Mouse (Mus musculus) heart, postnatal 0 days (tissue): ENCODE data around the gene Rangrf. TPM values are rescaled to one million over a fixed set of nuclear protein-coding genes. Genes with fewer than 3 reads are reported as not detected.
"Not testable (repeated sequence)": the region's sequence is repeated elsewhere in the genome, so short reads cannot be mapped to it uniquely, and the experiment has no call there.

Source experiments
- ATAC-seq: fragments of 200-750 bp; cut with Nextera tagmentation; 2 replicates; pipeline ENCODE4 v1.8.0; 2017; ENCODE audit warnings: low read depth, moderate number of reproducible peaks, moderate library complexity; ENCODE audit not compliant: insufficient read depth
- DNase-seq: peaks from one replicate; pipeline ENCODE4 v3.0.0-alpha.2; 2016; ENCODE audit warnings: low spot score
- H3K27ac ChIP-seq: fragments of 300-500 bp; sonication (generic); 2 replicates; pipeline ENCODE4 v1.5.1; 2014; ENCODE audit warnings: low read depth, mild to moderate bottlenecking
- H3K27me3 ChIP-seq: fragments of 300-500 bp; sonication (generic); 2 replicates; pipeline ENCODE4 v1.6.1; 2014; ENCODE audit warnings: low read length, mixed read lengths; ENCODE audit not compliant: control insufficient read depth, insufficient read depth
- H3K36me3 ChIP-seq: fragments of 300-500 bp; sonication (generic); replicated peaks from 2 replicates; pipeline ENCODE4 v1.6.1; 2014; ENCODE audit warnings: low read length, mixed read lengths; ENCODE audit not compliant: control insufficient read depth, insufficient read depth
- H3K4me1 ChIP-seq: fragments of 300-500 bp; sonication (generic); 2 replicates; pipeline ENCODE4 v1.6.1; 2014; ENCODE audit warnings: antibody characterized with exemption; ENCODE audit not compliant: control insufficient read depth, insufficient read depth
- H3K4me2 ChIP-seq: fragments of 300-500 bp; sonication (generic); 2 replicates; pipeline ENCODE4 v1.6.1; 2014; ENCODE audit warnings: low read depth, mild to moderate bottlenecking, low read length, moderate library complexity
- H3K4me3 ChIP-seq: fragments of 300-500 bp; sonication (generic); 2 replicates; pipeline ENCODE4 v1.5.1; 2014; ENCODE audit warnings: low read depth, low read length
- H3K9ac ChIP-seq: fragments of 300-500 bp; sonication (generic); replicated peaks from 2 replicates; pipeline ENCODE4 v1.6.1; 2014; ENCODE audit warnings: low read depth, low read length, mixed read lengths
- H3K9me3 ChIP-seq: fragments of 300-500 bp; sonication (generic); replicated peaks from 2 replicates; pipeline ENCODE4 v1.6.1; 2016; ENCODE audit warnings: low read length; ENCODE audit not compliant: control insufficient read depth
- CTCF ChIP-seq: IDR thresholded peaks from 2 replicates; pipeline ENCODE4 v1.5.1; 2016; ENCODE audit warnings: antibody characterized with exemption, control low read depth, low read depth
- EP300 ChIP-seq: IDR thresholded peaks from 2 replicates; pipeline ENCODE4 v1.6.1; 2016; ENCODE audit warnings: antibody characterized with exemption, low read depth
- WGBS: fragments of 180-500 bp; shearing (Covaris S2); extraction: QIAGEN DNeasy Blood & Tissue Kit; methylation state at CpG from one replicate; pipeline ENCODE4 v1.1.7; 2014; 5-methylcytosine and 5-hydroxymethylcytosine counted together
- polyA plus RNA-seq: library from polyadenylated mRNA; unstranded; fragments of >200 nt; fragmentation: Nextera tagmentation; extraction: Ambion mirVana; gene quantifications from 2 replicates; pipeline ENCODE4 v1.2.1, GENCODE M21; 2015
- total RNA-seq: library from RNA; depleted of rRNA; stranded (reverse); fragments of >200 nt; gene quantifications from 2 replicates; pipeline ENCODE4 v1.2.3, GENCODE M21; 2014; ENCODE audit warnings: low replicate concordance; rRNA removed

Rangrf gene
- 101 and 103 TPM in 2 replicates for total RNA-seq
- 78.0 and 85.1 TPM in 2 replicates for polyA plus RNA-seq

- no peak within 1 kb of the TSS for H3K9ac ChIP-seq
- H3K4me1 ChIP-seq: peaks cover 27% of the 10 kb centered on the region
- H3K4me2 ChIP-seq: peak within 1 kb of the TSS; percentile 65
- TF ChIP-seq EP300 (no peak), CTCF (no peak)
- H3K9me3 ChIP-seq: no peaks in the 10 kb centered on the region
- 65% methylated on average over 7 of the region's 7 CpGs for WGBS
- peak within 1 kb of the TSS; percentile 46 for H3K4me3 ChIP-seq
- H3K36me3 ChIP-seq: no peaks in the 10 kb centered on the region
- H3K27me3 ChIP-seq: no peaks in the 10 kb centered on the region
- no peak for ATAC-seq
- no peak within 1 kb of the TSS for H3K27ac ChIP-seq
- DNase-seq: no peak
These were observed at the start of gene Rangrf for GRCm38 (mm10) chr11:68975085-68975484. TSS of gene Rangrf (minus strand) at chr11:68975185.

GRCm38 (mm10) chr11:69020691-69021090, 45.7 kb upstream of the Rangrf start:
- no peaks in the 10 kb centered on the region for H3K27me3 ChIP-seq
- no peak overlapping the region for H3K4me3 ChIP-seq
- H3K9me3 ChIP-seq: no peaks in the 10 kb centered on the region
- DNase-seq: no peak
- no peak overlapping the region for H3K27ac ChIP-seq
- no peak for TF ChIP-seq CTCF
- TF ChIP-seq EP300: no peak
- H3K4me2 ChIP-seq: no peak overlapping the region
- no peak overlapping the region for H3K9ac ChIP-seq
- no peak for ATAC-seq
- H3K4me1 ChIP-seq: peaks cover 9% of the 10 kb centered on the region
- peaks cover 47% of the 10 kb centered on the region for H3K36me3 ChIP-seq

GRCm38 (mm10) chr11:69016755-69017154, 41.8 kb upstream of the Rangrf start:
- no peak for ATAC-seq
- no peak for DNase-seq
- Histone ChIP-seq H3K9me3 (no peaks in the 10 kb centered on the region), H3K27me3 (no peaks in the 10 kb centered on the region), H3K4me3 (peak overlapping the region; percentile 68), H3K4me2 (peak overlapping the region; percentile 80), H3K27ac (peak overlapping the region; percentile 79), H3K4me1 (peaks cover 13% of the 10 kb centered on the region), H3K9ac (peak overlapping the region; percentile 76), H3K36me3 (0 out of 2 replicates have a peak, but pooled peaks cover 8% of the 10 kb centered on the region)
- WGBS: 65% methylated on average over 3 of the region's 3 CpGs
- TF ChIP-seq EP300 (no peak), CTCF (no peak)

GRCm38 (mm10) chr11:69015644-69016441, 40.9 kb upstream of the Rangrf start, which contains the start of gene Ctc1:
TSS of gene Ctc1 (plus strand) at chr11:69015911.
- Histone ChIP-seq H3K9ac (peak within 1 kb of the TSS; percentile 76), H3K27ac (peak within 1 kb of the TSS; percentile 79), H3K4me1 (peaks cover 17% of the 10 kb centered on the region), H3K4me3 (peak within 1 kb of the TSS; percentile 68), H3K27me3 (no peaks in the 10 kb centered on the region), H3K36me3 (0 out of 2 replicates have a peak, but pooled peaks cover under 1% of the 10 kb centered on the region), H3K4me2 (peak within 1 kb of the TSS; percentile 80), H3K9me3 (no peaks in the 10 kb centered on the region)
- DNase-seq (peak; percentile 96), ATAC-seq (peak; percentile 92)
- no peak for TF ChIP-seq EP300
- TF ChIP-seq CTCF: peak; percentile 59
- 3% methylated on average over 38 of the region's 38 CpGs for WGBS

- DNase-seq (peak; percentile 94), ATAC-seq (peak; percentile 87)
- no peaks in the 10 kb centered on the region for H3K36me3 ChIP-seq
- no peak for TF ChIP-seq CTCF
- TF ChIP-seq EP300: 0 out of 2 replicates have a peak, but pooled peaks have one; percentile 48
- peaks cover 21% of the 10 kb centered on the region for H3K4me1 ChIP-seq
- WGBS: under 1% methylated on average over 18 of the region's 18 CpGs
- H3K9ac ChIP-seq: peak overlapping the region; percentile 41; the same call in 1 of the 2 replicates
- peak overlapping the region; percentile 91 for H3K27ac ChIP-seq
- H3K4me2 ChIP-seq: peak overlapping the region; percentile 59
- peak overlapping the region; percentile 35 for H3K4me3 ChIP-seq
- H3K27me3 ChIP-seq: no peaks in the 10 kb centered on the region
- H3K9me3 ChIP-seq: no peaks in the 10 kb centered on the region
These were observed 37.2 kb upstream of the Rangrf start for GRCm38 (mm10) chr11:69012071-69012601.

- H3K4me3 ChIP-seq: peak overlapping the region; percentile 35; the same call in 1 of the 2 replicates
- H3K9ac ChIP-seq: not testable (repeated sequence)
- WGBS: 69% methylated on average over 2 of the region's 2 CpGs
These were observed 36.5 kb upstream of the Rangrf start for GRCm38 (mm10) chr11:69011445-69011844.

More at GRCm38 (mm10) chr11:69011445-69011844, 36.5 kb upstream of the Rangrf start:
- H3K27me3 ChIP-seq, H3K9me3 ChIP-seq, DNase-seq, ATAC-seq, H3K36me3 ChIP-seq: not testable (repeated sequence)
- peak overlapping the region; percentile 91 for H3K27ac ChIP-seq
- peak overlapping the region; percentile 59 for H3K4me2 ChIP-seq
- H3K4me1 ChIP-seq: peaks cover 14% of the 10 kb centered on the region; the same call in 1 of the 2 replicates
